Mouse (Mus musculus): ENCODE results near the gene Rae1. TPM values are rescaled to one million over a fixed set of nuclear protein-coding genes. Genes with fewer than 3 reads are reported as not detected.
A peak's percentile ranks its signal among the peaks of the same experiment; 100 is the strongest.

Rae1 gene
- polyA plus RNA-seq, 1 experiment: 119 TPM

DNA sequence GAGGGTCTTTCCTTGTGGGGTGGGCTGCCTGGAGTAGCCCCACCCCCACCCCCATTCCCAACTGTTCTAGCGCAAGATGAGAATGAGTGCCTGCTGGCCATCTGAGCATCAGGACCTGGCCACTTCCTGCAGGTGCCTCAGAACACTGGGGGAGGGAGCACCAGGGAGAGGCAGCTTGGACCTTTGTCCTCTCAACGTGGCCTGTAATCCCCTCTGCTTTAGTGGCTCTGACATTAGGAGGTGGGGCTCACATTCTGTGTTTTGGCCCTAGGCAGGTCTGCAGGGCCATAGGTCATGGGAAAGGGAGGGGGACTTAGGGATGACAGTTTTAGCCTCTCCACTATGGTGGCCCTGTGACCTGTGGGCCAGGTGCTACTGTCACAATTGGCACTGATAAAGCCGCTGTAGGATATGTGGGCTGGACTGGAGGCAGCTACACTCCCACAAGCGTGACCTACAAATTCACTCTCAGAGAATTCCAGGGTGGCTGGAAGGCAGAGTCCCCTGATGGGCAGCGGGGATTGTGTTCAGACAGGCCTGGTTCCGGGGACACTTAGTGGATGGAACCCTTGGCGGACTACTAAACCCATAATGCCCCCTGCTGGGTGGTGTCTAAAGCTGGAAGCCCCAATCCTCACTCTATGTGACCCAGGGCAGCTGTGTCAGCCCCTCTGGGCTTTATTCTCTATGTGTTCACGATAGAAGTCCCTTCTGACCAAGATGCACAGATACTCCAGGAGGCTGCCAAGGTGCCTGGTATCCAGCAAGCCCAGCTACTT, 50.9 kb downstream of the Rae1 start:
- no peak for TF ChIP-seq CTCF (IDR thresholded peaks at IDR 0.05; ENCODE audit: borderline replicate concordance, extremely low read depth, insufficient read depth, insufficient read length)
- no peak for TF ChIP-seq POLR2A (IDR thresholded peaks at IDR 0.05; ENCODE audit: borderline replicate concordance, extremely low read depth, insufficient read depth, insufficient read length, poor library complexity, severe bottlenecking)
- DNase-seq (ENCODE audit: low read depth): no peak

DNA sequence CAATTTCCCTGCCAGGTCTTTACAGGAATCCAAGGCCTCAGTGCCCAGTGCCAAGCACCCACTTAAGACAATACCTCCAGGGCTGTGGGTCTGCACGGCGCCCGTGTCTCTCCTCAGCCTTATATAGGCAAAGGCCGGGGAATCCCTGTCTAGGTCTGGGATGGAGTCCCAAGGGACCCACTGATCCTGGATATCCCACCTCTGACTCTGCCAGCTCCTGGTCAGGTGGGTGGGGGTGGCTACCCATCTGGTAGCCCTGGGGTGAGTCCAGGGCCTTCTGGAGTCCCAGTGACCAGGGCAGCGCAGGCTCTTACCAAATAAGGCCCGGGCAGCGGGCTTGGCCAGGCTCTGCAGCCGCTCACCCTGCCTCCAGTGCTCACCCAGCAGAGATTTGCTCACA, 53.0 kb downstream of the Rae1 start:
- no peak for TF ChIP-seq CTCF (IDR thresholded peaks at IDR 0.05; ENCODE audit: borderline replicate concordance, extremely low read depth, insufficient read depth, insufficient read length)
- DNase-seq (ENCODE audit: low read depth): no peak

DNA sequence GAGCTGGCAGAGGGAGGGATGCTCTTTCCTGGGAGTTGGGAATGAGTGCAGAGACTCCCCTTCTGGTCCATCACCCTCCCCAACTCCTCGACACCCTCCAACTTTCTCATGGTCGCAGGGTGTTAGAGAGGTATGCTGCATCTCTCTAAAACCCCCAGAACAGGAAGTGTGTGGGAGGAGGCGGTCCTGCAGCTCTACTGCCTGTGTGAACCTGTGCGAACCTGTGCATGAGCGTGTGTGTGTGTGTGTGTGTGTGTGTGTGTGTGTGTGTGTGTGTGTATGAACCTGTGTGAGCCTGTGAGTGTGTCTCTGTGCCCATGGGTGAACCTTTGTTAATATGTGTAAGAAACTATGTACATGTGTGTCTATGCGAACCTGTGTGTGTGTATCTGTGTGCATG, 53.9 kb downstream of the Rae1 start:
- TF ChIP-seq CTCF (IDR thresholded peaks at IDR 0.05; ENCODE audit: borderline replicate concordance, extremely low read depth, insufficient read depth, insufficient read length) (no peak), POLR2A (IDR thresholded peaks at IDR 0.05; ENCODE audit: borderline replicate concordance, extremely low read depth, insufficient read depth, insufficient read length, poor library complexity, severe bottlenecking) (no peak)
- no peak for DNase-seq (ENCODE audit: low read depth)

- TF ChIP-seq POLR2A (IDR thresholded peaks at IDR 0.05; ENCODE audit: borderline replicate concordance, extremely low read depth, insufficient read depth, insufficient read length, poor library complexity, severe bottlenecking): no peak
- no peak for TF ChIP-seq CTCF (IDR thresholded peaks at IDR 0.05; ENCODE audit: borderline replicate concordance, extremely low read depth, insufficient read depth, insufficient read length)
- DNase-seq (ENCODE audit: low read depth): no peak
These were observed 56.5 kb downstream of the Rae1 start for GRCm38 (mm10) chr2:173056303-173056881.

DNA sequence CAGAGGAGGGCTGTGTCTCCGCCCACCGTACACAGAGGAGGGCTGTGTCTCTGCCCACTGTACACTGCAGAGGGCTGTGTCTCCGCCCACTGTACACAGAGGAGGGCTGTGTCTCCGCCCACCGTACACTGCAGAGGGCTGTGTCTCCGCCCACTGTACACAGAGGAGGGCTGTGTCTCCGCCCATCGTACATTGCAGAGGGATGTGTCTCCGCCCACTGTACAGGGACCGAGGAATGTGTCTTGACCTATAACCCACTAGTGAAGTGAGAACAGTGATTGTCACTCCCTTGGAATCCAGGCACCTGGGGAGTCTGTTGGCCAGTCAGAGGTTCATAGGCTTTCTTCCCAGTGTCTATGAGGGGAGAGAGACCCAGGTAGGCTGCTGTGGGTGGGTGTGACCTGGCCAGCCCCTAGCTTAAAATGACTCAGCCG, 57.0 kb downstream of the Rae1 start:
- no peak for DNase-seq (ENCODE audit: low read depth)
- TF ChIP-seq POLR2A (IDR thresholded peaks at IDR 0.05; ENCODE audit: borderline replicate concordance, extremely low read depth, insufficient read depth, insufficient read length, poor library complexity, severe bottlenecking): no peak
- TF ChIP-seq CTCF (IDR thresholded peaks at IDR 0.05; ENCODE audit: borderline replicate concordance, extremely low read depth, insufficient read depth, insufficient read length): no peak

DNA sequence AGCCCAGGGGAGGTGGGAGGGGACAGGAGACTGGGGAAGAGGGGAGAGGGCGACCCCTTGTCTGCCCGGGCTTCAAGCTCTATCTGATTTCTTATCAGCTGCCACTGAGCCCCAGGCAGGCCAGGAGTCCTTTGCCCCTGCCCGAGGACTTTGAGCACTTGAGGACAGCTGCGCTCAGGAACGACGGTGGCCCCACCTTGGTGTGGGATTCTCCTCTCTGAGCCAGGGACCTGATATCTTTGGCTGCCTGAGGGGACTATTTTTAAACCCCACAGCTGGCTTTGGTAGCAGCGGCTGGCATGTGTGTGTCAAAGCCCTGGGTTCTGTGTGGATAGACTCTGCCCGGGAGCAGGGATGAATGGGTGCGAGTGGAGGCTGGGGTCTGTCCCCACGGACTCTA, 57.7 kb downstream of the Rae1 start:
- TF ChIP-seq CTCF (IDR thresholded peaks at IDR 0.05; ENCODE audit: borderline replicate concordance, extremely low read depth, insufficient read depth, insufficient read length): no peak
- TF ChIP-seq POLR2A (IDR thresholded peaks at IDR 0.05; ENCODE audit: borderline replicate concordance, extremely low read depth, insufficient read depth, insufficient read length, poor library complexity, severe bottlenecking): no peak
- DNase-seq (ENCODE audit: low read depth): no peak

GRCm38 (mm10) chr2:173058263-173058662, 58.3 kb downstream of the Rae1 start:
- DNase-seq (ENCODE audit: low read depth): peak; percentile 18
- TF ChIP-seq POLR2A (IDR thresholded peaks at IDR 0.05; ENCODE audit: borderline replicate concordance, extremely low read depth, insufficient read depth, insufficient read length, poor library complexity, severe bottlenecking) (no peak), CTCF (IDR thresholded peaks at IDR 0.05; ENCODE audit: borderline replicate concordance, extremely low read depth, insufficient read depth, insufficient read length) (no peak)

DNA sequence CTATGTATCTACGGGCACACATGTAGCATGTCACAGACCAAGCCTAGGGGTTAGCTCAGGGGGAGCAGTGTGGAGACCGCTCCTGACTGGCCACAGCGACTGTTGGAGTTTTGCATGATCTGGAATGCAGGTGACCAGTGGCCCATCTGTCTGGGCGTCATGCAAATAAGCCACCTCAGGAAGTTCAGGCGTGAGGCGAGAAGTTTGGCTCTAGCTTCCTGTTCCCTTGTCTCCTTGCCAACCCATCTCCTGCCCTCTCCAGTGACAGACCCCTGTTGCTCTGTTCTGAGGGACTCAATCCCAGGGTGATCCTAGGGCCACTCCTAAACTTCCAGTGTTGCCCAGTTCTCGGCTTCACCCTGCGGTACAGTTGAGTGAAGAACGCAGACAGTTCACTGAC, 60.5 kb downstream of the Rae1 start:
- DNase-seq (ENCODE audit: low read depth): no peak
- TF ChIP-seq CTCF (IDR thresholded peaks at IDR 0.05; ENCODE audit: borderline replicate concordance, extremely low read depth, insufficient read depth, insufficient read length): no peak
- TF ChIP-seq POLR2A (IDR thresholded peaks at IDR 0.05; ENCODE audit: borderline replicate concordance, extremely low read depth, insufficient read depth, insufficient read length, poor library complexity, severe bottlenecking): no peak

GRCm38 (mm10) chr2:173061443-173062351, 61.8 kb downstream of the Rae1 start:
- no peak for DNase-seq (ENCODE audit: low read depth)
- TF ChIP-seq CTCF (IDR thresholded peaks at IDR 0.05; ENCODE audit: borderline replicate concordance, extremely low read depth, insufficient read depth, insufficient read length) (0 out of 2 replicates have a peak, but pooled peaks have one; percentile 8), POLR2A (IDR thresholded peaks at IDR 0.05; ENCODE audit: borderline replicate concordance, extremely low read depth, insufficient read depth, insufficient read length, poor library complexity, severe bottlenecking) (no peak)

DNA sequence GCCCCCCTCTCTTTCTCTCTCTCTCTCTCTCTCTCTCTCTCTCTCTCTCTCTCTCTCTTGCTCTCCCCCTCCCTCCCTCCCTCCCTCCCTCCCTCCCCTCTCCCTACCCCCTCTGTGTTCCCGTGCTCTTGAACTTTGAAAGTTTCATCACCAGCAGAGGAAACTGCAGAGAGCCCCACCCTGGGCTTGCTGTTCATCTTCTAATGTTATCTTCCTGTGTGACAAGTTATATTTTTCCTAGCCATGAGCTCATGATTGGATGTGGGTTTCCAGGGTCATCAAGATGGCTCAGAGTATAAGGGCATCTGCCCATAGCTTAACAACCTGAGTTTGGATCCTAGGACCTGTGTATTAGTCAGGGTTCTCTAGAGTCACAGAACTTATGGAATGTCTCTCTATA, 63.3 kb downstream of the Rae1 start:
- TF ChIP-seq POLR2A (IDR thresholded peaks at IDR 0.05; ENCODE audit: borderline replicate concordance, extremely low read depth, insufficient read depth, insufficient read length, poor library complexity, severe bottlenecking) (no peak), CTCF (IDR thresholded peaks at IDR 0.05; ENCODE audit: borderline replicate concordance, extremely low read depth, insufficient read depth, insufficient read length) (no peak)
- DNase-seq (ENCODE audit: low read depth): no peak

- DNase-seq (ENCODE audit: low read depth): no peak
- TF ChIP-seq POLR2A (IDR thresholded peaks at IDR 0.05; ENCODE audit: borderline replicate concordance, extremely low read depth, insufficient read depth, insufficient read length, poor library complexity, severe bottlenecking): no peak
- TF ChIP-seq CTCF (IDR thresholded peaks at IDR 0.05; ENCODE audit: borderline replicate concordance, extremely low read depth, insufficient read depth, insufficient read length): no peak
These were observed 64.9 kb downstream of the Rae1 start for GRCm38 (mm10) chr2:173064864-173065263.

Other genes with a start within 250 kb of the Rae1 start
- 14.8 and 26.0 TPM in 2 replicates for gene Bmp7, start 59.8 kb upstream of the Rae1 start, polyA plus RNA-seq (2012; rRNA removed)
- 1.6 and 1.7 TPM in 2 replicates for gene Spo11, start 22.4 kb upstream of the Rae1 start, polyA plus RNA-seq (2012; rRNA removed)
- 60.9 and 70.5 TPM in 2 replicates for gene Rbm38, start 20.4 kb downstream of the Rae1 start, polyA plus RNA-seq (2012; rRNA removed)
- gene Ctcfl, start 119.4 kb downstream of the Rae1 start, polyA plus RNA-seq (2012; rRNA removed): not detected in 2 replicates
- not detected in 2 replicates for gene Pck1, start 152.9 kb downstream of the Rae1 start, polyA plus RNA-seq (2012; rRNA removed)
- gene Zbp1, start 218.8 kb downstream of the Rae1 start, polyA plus RNA-seq (2012; rRNA removed): 0.18 and 0.40 TPM in 2 replicates

All from brain, embryonic 14.5 days (tissue).